Mouse (Mus musculus) small intestine, adult 2 months (tissue): ENCODE measurements at regions not wholly inside any gene's neighbourhood (a gene's known extent, or its start where the extent isn't known, plus 50 kb on each side); places are given as distances from the start of the nearest gene placed in this dataset.

Experiments
- CTCF ChIP-seq: fragments of 200-500 bp; IDR thresholded peaks from 2 replicates; pipeline ENCODE4 v1.5.1; 2012; ENCODE audit warnings: low read depth, mild to moderate bottlenecking, control low read depth, inconsistent platforms, low read length, moderate library complexity, mixed read lengths; ENCODE audit not compliant: insufficient replicate concordance, insufficient read length; ENCODE audit errors: extremely low read depth
- POLR2A ChIP-seq: fragments of 200-500 bp; IDR thresholded peaks from 2 replicates; pipeline ENCODE4 v1.6.1; 2012; ENCODE audit warnings: low read depth, mild to moderate bottlenecking, control low read depth, inconsistent platforms, low read length, moderate library complexity

GRCm38 (mm10) chr4:72005926-72006325, 194.8 kb downstream of the Tle1 start:
- TF ChIP-seq CTCF (no peak), POLR2A (no peak)
